Mouse (Mus musculus): ENCODE data around the gene Kmt5b.

The Kmt5b gene

GRCm38 (mm10) chr19:3845339-3845738 lies 78.1 kb downstream of the Kmt5b start:
- no peak for DNase-seq

- no peak for DNase-seq
Observed at GRCm38 (mm10) chr19:3845803-3846406, 78.7 kb downstream of the Kmt5b start.

- DNase-seq = no peak
Observed at GRCm38 (mm10) chr19:3846676-3847604, 79.7 kb downstream of the Kmt5b start.

GRCm38 (mm10) chr19:3847711-3848110 lies 80.5 kb downstream of the Kmt5b start:
- DNase-seq = no peak

GRCm38 (mm10) chr19:3848207-3848808 lies 81.1 kb downstream of the Kmt5b start:
- no peak for DNase-seq

GRCm38 (mm10) chr19:3849251-3849650 lies 82.0 kb downstream of the Kmt5b start:
- no peak for DNase-seq

- no peak for DNase-seq
Observed at GRCm38 (mm10) chr19:3850076-3850475, 82.9 kb downstream of the Kmt5b start.

- DNase-seq = no peak
Observed at GRCm38 (mm10) chr19:3850847-3851469, 83.7 kb downstream of the Kmt5b start.

- peak; percentile 99 for DNase-seq
Observed at GRCm38 (mm10) chr19:3851502-3851962, 84.3 kb downstream of the Kmt5b start, which contains the start of gene Chka. Chka (plus strand) TSS chr19:3851773.

- no peak for DNase-seq
Observed at GRCm38 (mm10) chr19:3851979-3852681, 84.9 kb downstream of the Kmt5b start.

GRCm38 (mm10) chr19:3853121-3853520 lies 85.9 kb downstream of the Kmt5b start:
- no peak for DNase-seq

- DNase-seq = peak; percentile 21
Observed at GRCm38 (mm10) chr19:3853891-3854290, 86.7 kb downstream of the Kmt5b start.

- no peak for DNase-seq
Observed at GRCm38 (mm10) chr19:3855091-3855490, 87.9 kb downstream of the Kmt5b start.

- no peak for DNase-seq
Observed at GRCm38 (mm10) chr19:3855601-3856000, 88.4 kb downstream of the Kmt5b start.

GRCm38 (mm10) chr19:3857220-3857619 lies 90.0 kb downstream of the Kmt5b start:
- no peak for DNase-seq

GRCm38 (mm10) chr19:3862713-3863112 lies 95.5 kb downstream of the Kmt5b start:
- DNase-seq = peak; percentile 54

- no peak for DNase-seq
Observed at GRCm38 (mm10) chr19:3864960-3865359, 97.7 kb downstream of the Kmt5b start.

All from retina, postnatal 1 day (tissue).